In the genomic region with DNA sequence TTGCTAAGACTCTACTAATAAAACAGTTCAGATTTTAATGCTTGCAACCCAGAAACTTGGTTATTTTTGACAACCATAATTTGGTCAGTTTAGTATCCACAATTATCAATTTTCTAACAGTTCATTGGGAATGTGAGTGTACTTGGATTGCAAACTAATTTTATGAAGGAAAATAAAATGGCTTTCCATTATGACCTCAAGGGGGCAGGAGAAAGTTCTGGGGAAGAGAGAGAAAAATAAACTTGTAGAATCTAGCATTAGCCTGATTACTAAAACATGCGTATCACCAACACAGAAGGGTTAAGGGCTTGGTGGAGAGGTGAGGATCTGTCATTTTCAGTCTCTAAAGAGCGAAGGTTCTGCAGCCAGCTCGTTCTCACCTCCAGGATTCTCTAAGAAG, we compare ENCODE assay signal across 24 mouse cellular contexts.
A peak's percentile ranks its signal among the peaks of the same experiment; 100 is the strongest.
DNase-seq lines count a peak whose midpoint lies in the region; ATAC-seq and TF ChIP-seq lines count a peak whose summit lies in the region.
"Had no signal": no experiment of that assay in that cellular context is flagged by ENCODE, and none has a peak within 500 bp of the region (broad histone marks: within the 10 kb centered on the region; RNA-seq: fewer than 3 reads in every experiment).

No protein-coding gene starts in this region.

- no peak overlapping the region for H3K4me2 ChIP-seq in kidney, embryonic 14.5 days (replicated peaks; ENCODE audit: low read depth, low read length)
- H3K4me2 ChIP-seq in lung, embryonic 14.5 days, result no peak overlapping the region
- H3K4me2 ChIP-seq in CH12.LX (ENCODE audit: insufficient read depth, low read depth, poor library complexity, severe bottlenecking), result no peak overlapping the region
- H3K4me2 ChIP-seq: forebrain, embryonic 13.5 days; heart, embryonic 15.5 days; midbrain, embryonic 11.5 days had no signal

- intact Hi-C loops in gastrocnemius, adult 2 months (cut with DNase I), result no loop called here

- H3K27me3 ChIP-seq in kidney, adult 2 months (replicated peaks; ENCODE audit: control insufficient read depth, insufficient read depth, low read length), result no peaks in the 10 kb centered on the region
- H3K27me3 ChIP-seq in kidney, embryonic 14.5 days (ENCODE audit: control insufficient read depth, insufficient read depth, low read length), result no peaks in the 10 kb centered on the region
- no peaks in the 10 kb centered on the region for H3K27me3 ChIP-seq in lung, embryonic 14.5 days (ENCODE audit: insufficient read depth, low read length)
- no peaks in the 10 kb centered on the region for H3K27me3 ChIP-seq in CH12.LX (replicated peaks)
- no peaks in the 10 kb centered on the region for H3K27me3 ChIP-seq in thymus, adult 2 months (ENCODE audit: control insufficient read depth, insufficient read depth, low read length)
- H3K27me3 ChIP-seq: forebrain, embryonic 13.5 days; heart, embryonic 15.5 days had no signal

- no peak overlapping the region for H3K4me3 ChIP-seq in gastrocnemius, adult 2 months
- no peak overlapping the region for H3K4me3 ChIP-seq in kidney, adult 2 months (ENCODE audit: insufficient read depth, low read depth, low read length)
- H3K4me3 ChIP-seq in kidney, embryonic 14.5 days (ENCODE audit: low read length), result no peak overlapping the region
- no peak overlapping the region for H3K4me3 ChIP-seq in lung, embryonic 14.5 days (ENCODE audit: low read depth, low read length)
- no peak overlapping the region for H3K4me3 ChIP-seq in CH12.LX (replicated peaks in 1 of 3; ENCODE audit: low read depth in 2 of 3, low read length in 2 of 3, poor library complexity in 1 of 3)
- no peak overlapping the region for H3K4me3 ChIP-seq in thymus, adult 2 months (ENCODE audit: control insufficient read depth, insufficient read depth, low read length)
- H3K4me3 ChIP-seq: forebrain, embryonic 13.5 days; heart, embryonic 15.5 days; limb, embryonic 10.5 days had no signal

- in situ Hi-C loops in CH12.LX (cut with MboI; ENCODE audit: low pct_ligation_motif_present, low pct_unique_long_range_greater_than_20kb, low sequenced_read_pairs), result no loop called here

- no peak for ATAC-seq in kidney, embryonic 14.5 days (ENCODE audit: low FRiP score, low TSS enrichment)
- ATAC-seq in lung, embryonic 14.5 days (ENCODE audit: insufficient read depth), result no peak
- ATAC-seq: CD4-positive, CD25-positive, alpha-beta regulatory T cell, adult 4 months; forebrain, embryonic 13.5 days; hindbrain, embryonic 16.5 days had no signal

- H3K4me1 ChIP-seq in kidney, adult 2 months (ENCODE audit: control insufficient read depth, insufficient read depth, low read length), result no peaks in the 10 kb centered on the region; the same call in 1 of the 2 replicates
- H3K4me1 ChIP-seq in kidney, embryonic 14.5 days (ENCODE audit: control insufficient read depth, insufficient read depth, low read length), result no peaks in the 10 kb centered on the region
- H3K4me1 ChIP-seq in lung, embryonic 14.5 days (ENCODE audit: insufficient read depth), result no peaks in the 10 kb centered on the region; the same call in 1 of the 2 replicates
- peaks cover 10 to 30% of the 10 kb centered on the region in 2 experiments for H3K4me1 ChIP-seq in CH12.LX (ENCODE audit: control insufficient read depth in 1 of 2, insufficient read depth in 2 of 2)
- no peaks in the 10 kb centered on the region for H3K4me1 ChIP-seq in thymus, adult 2 months (replicated peaks; ENCODE audit: control insufficient read depth, insufficient read depth, low read length)
- H3K4me1 ChIP-seq: forebrain, embryonic 13.5 days; limb, embryonic 10.5 days had no signal

- DNase-seq in gastrocnemius, adult 2 months, result no peak
- no peak for DNase-seq in gastrocnemius, postnatal 4 days (ENCODE audit: low spot score in 2 of 2)
- DNase-seq in kidney, adult 2 months, result peak; percentile 23
- DNase-seq in lung, embryonic 14.5 days, result peak; percentile 31
- DNase-seq in lung, postnatal 36 days, result no peak
- DNase-seq in CH12.LX (ENCODE audit: extremely low read depth), result peak; percentile 12
- DNase-seq in thymus, adult 2 months, result no peak
- DNase-seq: adrenal gland, postnatal 36 days; cerebellum, adult 9-10 months; gastrocnemius, postnatal 10 days; heart, adult 11 months; kidney, adult 18-20 months; kidney, postnatal 4 days; layer of hippocampus, adult 9-11 months; liver; right cerebral cortex, postnatal 14 days; thymus, postnatal 14 days had no signal

- no peak overlapping the region for H3K27ac ChIP-seq in gastrocnemius, adult 2 months
- no peak overlapping the region for H3K27ac ChIP-seq in kidney, adult 2 months (ENCODE audit: insufficient read depth, low read depth, low read length)
- no peak overlapping the region for H3K27ac ChIP-seq in kidney, embryonic 14.5 days (ENCODE audit: low read depth, low read length)
- H3K27ac ChIP-seq in lung, embryonic 14.5 days (ENCODE audit: low read depth), result no peak overlapping the region
- no peak overlapping the region for H3K27ac ChIP-seq in CH12.LX (ENCODE audit: insufficient read depth, low read depth)
- no peak overlapping the region for H3K27ac ChIP-seq in thymus, adult 2 months (ENCODE audit: control insufficient read depth, insufficient read depth, low read length)
- H3K27ac ChIP-seq: forebrain, embryonic 13.5 days; heart, embryonic 15.5 days; limb, embryonic 10.5 days had no signal

- TF ChIP-seq CTCF in gastrocnemius, adult 2 months (IDR thresholded peaks at IDR 0.05), result peak; percentile 55
- no peak for TF ChIP-seq CTCF in kidney, adult 2 months (conservative IDR thresholded peaks at IDR 0.05; ENCODE audit: insufficient read depth, insufficient read length, low read depth, low read length)
- TF ChIP-seq CTCF in lung, embryonic 14.5 days (IDR thresholded peaks at IDR 0.05; ENCODE audit: low read depth), result peak; percentile 33; the same call in 1 of the 2 replicates
- TF ChIP-seq CTCF in CH12.LX (conservative IDR thresholded peaks at IDR 0.05 in 1 of 2, IDR thresholded peaks at IDR 0.05 in 1 of 2; ENCODE audit: low read depth in 2 of 2, low read length in 2 of 2), result peak in 1 of 2 experiments; percentile 69; a peak in 2 of 4 replicates
- TF ChIP-seq CTCF in thymus, adult 2 months (IDR thresholded peaks at IDR 0.05; ENCODE audit: borderline replicate concordance, control insufficient read depth, extremely low read depth, insufficient read depth, low read length, poor library complexity), result no peak

- H3K36me3 ChIP-seq in kidney, adult 2 months (ENCODE audit: control insufficient read depth, insufficient read depth, low read length), result no peaks in the 10 kb centered on the region
- no peaks in the 10 kb centered on the region for H3K36me3 ChIP-seq in kidney, embryonic 14.5 days (ENCODE audit: control insufficient read depth, insufficient read depth, low read length)
- H3K36me3 ChIP-seq in lung, embryonic 14.5 days (ENCODE audit: insufficient read depth), result no peaks in the 10 kb centered on the region
- H3K36me3 ChIP-seq in CH12.LX (replicated peaks in 1 of 2; ENCODE audit: control insufficient read depth in 1 of 2, insufficient read depth in 1 of 2, low read length in 1 of 2), result no peaks in the 10 kb centered on the region
- no peaks in the 10 kb centered on the region for H3K36me3 ChIP-seq in thymus, adult 2 months (ENCODE audit: control insufficient read depth, insufficient read depth, low read length)
- H3K36me3 ChIP-seq: heart, embryonic 15.5 days had no signal

- TF ChIP-seq EP300 in CH12.LX (IDR thresholded peaks at IDR 0.05; ENCODE audit: low read length), result no peak

- WGBS in kidney, adult 2 months, result 73% methylated on average over 3 of the region's 3 CpGs
- WGBS in kidney, embryonic 14.5 days, result 79% methylated on average over 3 of the region's 3 CpGs
- 68% methylated on average over 3 of the region's 3 CpGs for WGBS in lung, embryonic 14.5 days
- WGBS in thymus, adult 2 months, result 79% methylated on average over 3 of the region's 3 CpGs

- H3K9ac ChIP-seq in kidney, embryonic 14.5 days (ENCODE audit: low read depth, low read length), result no peak overlapping the region
- H3K9ac ChIP-seq in lung, embryonic 14.5 days, result no peak overlapping the region
- no peak overlapping the region for H3K9ac ChIP-seq in CH12.LX (ENCODE audit: insufficient read depth, low read depth)
- H3K9ac ChIP-seq: forebrain, embryonic 13.5 days; heart, embryonic 15.5 days had no signal

- TF ChIP-seq RAD21 in CH12.LX (IDR thresholded peaks at IDR 0.05; ENCODE audit: low read depth, low read length), result peak; percentile 71

- dilution Hi-C loops in CH12.LX (cut with MboI; ENCODE audit: extremely low pct_ligation_motif_present, extremely low pct_unique_long_range_greater_than_20kb, low sequenced_read_pairs), result no loop called here

- H3K79me2 ChIP-seq in CH12.LX (replicated peaks; ENCODE audit: control insufficient read depth, extremely low read depth, insufficient read depth, poor library complexity, severe bottlenecking), result no peaks in the 10 kb centered on the region

- H3K9me3 ChIP-seq in kidney, embryonic 14.5 days (ENCODE audit: control insufficient read depth, low read length), result no peaks in the 10 kb centered on the region
- H3K9me3 ChIP-seq in lung, embryonic 14.5 days (ENCODE audit: low read depth, low read length), result no peaks in the 10 kb centered on the region
- no peaks in the 10 kb centered on the region for H3K9me3 ChIP-seq in CH12.LX (replicated peaks; ENCODE audit: low read length)
- H3K9me3 ChIP-seq: forebrain, embryonic 13.5 days; heart, embryonic 15.5 days; limb, embryonic 10.5 days had no signal

- TF ChIP-seq POLR2A in kidney, adult 2 months (IDR thresholded peaks at IDR 0.05; ENCODE audit: low read depth, low read length), result no peak
- no peak for TF ChIP-seq POLR2A in CH12.LX (IDR thresholded peaks at IDR 0.05; ENCODE audit: low read depth, low read length)
- TF ChIP-seq POLR2A in thymus, adult 2 months (IDR thresholded peaks at IDR 0.05; ENCODE audit: control insufficient read depth, extremely low read depth, insufficient read depth, low read length, poor library complexity), result no peak

TF ChIP-seq in CH12.LX, 34 proteins besides CTCF, POLR2A, EP300 and RAD21:
- TF ChIP-seq ZC3H11A (IDR thresholded peaks at IDR 0.05; ENCODE audit: low read depth, low read length), result 0 out of 2 replicates have a peak, but pooled peaks have one; percentile 30
- no peak for TF ChIP-seq MAX (IDR thresholded peaks at IDR 0.05; ENCODE audit: low read length)
- peak; percentile 75 for TF ChIP-seq SMC3 (IDR thresholded peaks at IDR 0.05; ENCODE audit: low read depth, low read length)
TF ChIP-seq in CH12.LX: peak in this region for 2.

Comparison
In these comparisons a context has a peak if more than half of its experiments do, and no peak if none do; other contexts are left out.
1. DNase-seq: peak in kidney, adult 2 months (single experiment), lung, embryonic 14.5 days (single experiment) and CH12.LX (single experiment); none in gastrocnemius, adult 2 months (single experiment), gastrocnemius, postnatal 4 days (0 of 2), lung, postnatal 36 days (single experiment) and thymus, adult 2 months (single experiment).
2. CTCF ChIP-seq: peak in gastrocnemius, adult 2 months (single experiment) and lung, embryonic 14.5 days (single experiment); none in kidney, adult 2 months (single experiment) and thymus, adult 2 months (single experiment).